Mouse (Mus musculus): ENCODE measurements around the gene Samhd1.

Samhd1 gene

DNA sequence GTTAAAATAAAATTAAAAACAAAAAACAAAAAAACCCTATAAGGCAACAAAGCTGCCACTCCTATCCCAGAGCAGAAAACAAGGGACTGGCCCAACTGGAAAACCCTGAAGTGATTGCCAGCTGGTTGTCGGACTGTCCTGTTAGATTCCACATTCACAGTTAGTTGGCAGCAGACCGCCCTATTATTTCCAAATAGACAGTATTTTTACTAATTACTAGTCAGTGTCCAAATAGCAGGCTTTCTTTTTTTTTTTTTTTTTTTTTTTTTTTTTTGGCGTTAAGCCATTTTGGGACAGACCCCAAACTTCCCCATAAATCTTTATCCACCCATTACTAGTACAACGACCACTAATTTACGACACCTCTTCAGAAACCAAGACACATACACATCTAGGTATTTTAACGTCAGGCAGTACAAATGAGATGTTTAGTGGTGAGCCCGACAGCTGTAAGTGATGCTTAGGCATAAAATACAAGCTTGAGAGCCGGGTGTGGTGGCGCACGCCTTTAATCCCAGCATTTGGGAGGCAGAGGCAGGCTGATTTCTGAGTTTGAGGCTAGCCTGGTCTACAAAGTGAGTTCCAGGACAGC, 560 bp upstream of the Samhd1 start:
- no peak for DNase-seq

DNA sequence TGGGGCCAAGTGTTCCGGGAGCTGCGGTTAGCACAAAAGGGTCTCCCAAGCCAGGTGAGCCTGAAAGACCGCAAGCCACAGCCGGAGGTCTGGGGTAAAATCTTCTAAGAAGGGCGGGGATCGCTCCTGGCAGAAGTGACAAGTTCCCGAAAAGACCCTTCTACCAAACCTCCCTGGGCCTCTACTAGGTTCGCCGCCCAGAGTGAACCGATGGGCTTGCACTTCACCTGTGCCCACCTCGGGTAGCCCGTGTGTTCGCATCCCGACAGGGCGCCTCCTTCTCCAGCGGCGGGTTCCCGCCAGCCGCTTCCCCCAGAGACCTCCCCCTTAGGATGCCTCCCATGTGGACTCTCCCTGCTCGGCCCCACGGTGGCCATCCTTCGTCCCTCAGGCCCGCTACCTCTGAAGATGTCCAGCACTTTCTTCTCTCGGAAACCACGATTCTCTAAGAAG, 560 bp downstream of the Samhd1 start:
- DNase-seq, result no peak

DNA sequence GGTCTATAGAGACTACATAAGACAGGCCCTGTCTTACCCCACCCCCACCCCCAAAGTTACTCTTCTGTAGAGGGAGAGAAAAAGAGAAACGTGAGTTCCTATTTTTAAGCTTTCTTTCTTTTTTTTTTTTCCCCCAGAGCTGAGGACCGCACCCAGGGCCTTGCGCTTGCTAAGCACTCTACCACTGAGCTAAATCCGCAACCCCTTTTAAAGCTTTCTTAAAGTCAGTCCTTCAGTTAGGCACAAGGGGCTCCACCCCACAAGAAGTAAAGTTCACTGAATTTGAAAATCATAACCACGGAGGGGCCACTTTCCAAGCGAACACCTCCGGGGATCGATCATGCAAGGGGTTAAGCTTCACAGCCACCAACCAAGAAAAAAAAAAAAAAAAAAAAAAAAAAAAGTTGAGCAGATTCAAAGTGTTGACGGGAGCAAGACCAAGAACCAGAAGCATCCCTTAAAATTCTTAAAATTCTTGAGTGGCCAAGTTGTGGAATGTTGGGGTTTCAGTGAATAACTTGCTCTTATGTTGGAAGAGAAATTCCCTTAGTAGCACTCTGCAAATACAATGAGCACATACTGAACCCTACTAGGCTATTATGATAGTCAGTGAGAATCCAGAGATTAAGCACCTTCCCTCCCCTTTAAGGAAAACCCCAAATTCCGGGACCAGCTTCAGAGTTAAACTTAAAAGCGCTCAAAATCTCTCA, 1.1 kb downstream of the Samhd1 start:
- DNase-seq, result no peak

DNA sequence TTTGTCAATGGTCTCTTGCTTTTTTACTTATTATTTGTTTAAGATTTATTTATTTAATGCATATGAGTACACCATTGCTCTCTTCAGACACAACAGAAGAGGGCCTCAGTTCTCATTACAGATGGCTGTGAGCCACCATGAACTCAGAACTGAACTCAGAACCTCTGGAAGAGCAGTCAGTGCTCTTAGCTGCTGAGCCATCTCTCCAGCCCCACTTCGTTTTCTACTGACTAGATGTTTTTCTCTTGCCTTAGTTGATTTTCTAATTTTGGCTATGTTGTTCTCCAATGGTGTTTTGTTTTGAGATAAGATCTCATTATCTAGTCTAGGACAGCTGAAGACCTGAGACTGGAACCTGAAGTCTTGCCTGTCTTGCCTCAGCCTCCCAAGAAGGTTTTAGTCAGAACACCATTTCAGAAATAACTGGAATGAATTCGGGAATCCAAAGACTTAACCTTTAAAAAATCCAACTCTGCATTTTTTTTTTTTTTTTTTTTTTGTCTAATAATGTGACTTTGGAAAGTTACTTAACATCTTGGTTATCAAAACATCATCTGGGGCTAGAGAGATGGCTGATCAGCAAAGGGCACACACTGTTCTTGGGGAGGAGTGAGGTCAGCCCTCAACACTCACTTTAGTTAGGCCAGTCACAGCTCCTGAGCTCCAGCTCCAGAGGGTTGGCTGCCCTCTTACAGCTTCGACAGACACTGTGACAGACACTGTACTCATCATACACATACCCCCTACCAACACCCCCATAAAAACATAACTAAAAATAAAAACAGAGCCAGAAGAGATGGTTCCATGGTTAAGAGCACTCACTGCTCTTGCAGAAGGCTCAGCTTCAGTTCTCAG, 2.2 kb downstream of the Samhd1 start:
- DNase-seq, result no peak

DNA sequence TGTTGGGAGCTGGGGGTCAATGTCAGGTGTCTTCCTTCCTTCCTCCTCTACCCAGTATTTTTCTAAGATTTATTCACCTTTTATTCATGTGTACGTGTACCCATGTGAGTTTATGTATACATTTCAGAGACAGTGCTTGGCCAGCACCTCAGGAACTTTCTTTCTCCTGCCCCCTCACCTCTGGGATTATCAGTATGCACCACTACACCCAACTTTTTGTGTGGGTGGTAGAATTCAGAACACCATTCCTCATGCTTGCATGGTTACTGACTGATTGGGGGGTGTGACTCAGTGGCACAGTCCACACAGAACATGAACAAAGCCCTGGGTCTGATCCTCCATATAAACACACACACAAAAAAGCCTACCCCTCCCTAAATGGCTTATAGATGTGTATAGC, 3.0 kb downstream of the Samhd1 start:
- no peak for DNase-seq

DNA sequence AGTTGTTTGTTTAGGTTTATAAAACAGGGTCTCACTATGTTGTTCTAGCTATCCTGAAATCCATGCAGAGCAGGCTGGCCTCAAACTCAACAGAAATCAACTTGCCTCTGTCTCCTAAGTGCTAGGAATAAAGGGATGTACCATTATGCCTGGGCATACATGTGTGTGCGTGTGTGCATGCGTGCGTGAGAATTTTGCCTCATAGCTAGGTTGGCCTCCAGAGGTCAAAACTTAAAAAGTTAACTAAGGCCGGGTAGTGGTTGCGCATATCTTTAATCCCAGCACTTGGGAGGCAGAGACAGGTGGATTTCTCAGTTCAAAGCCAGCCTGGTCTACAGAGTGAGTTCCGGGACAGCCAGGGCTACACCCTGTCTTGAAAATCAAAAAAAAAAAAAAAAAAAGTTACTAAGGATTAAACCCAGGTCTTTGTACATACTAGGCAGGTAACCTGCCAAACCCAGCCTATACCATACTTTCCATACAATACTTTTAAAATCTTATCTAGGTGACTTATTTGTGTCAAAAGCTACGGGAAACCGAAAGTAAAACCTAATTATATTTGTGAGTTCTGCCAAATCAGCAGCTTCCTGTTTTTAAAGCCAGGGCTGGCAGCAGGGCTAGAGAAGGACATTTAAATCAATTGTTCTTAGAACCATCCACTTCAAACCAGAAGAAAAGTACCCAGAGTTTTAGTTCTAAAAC, 4.1 kb downstream of the Samhd1 start:
- DNase-seq, result no peak

DNA sequence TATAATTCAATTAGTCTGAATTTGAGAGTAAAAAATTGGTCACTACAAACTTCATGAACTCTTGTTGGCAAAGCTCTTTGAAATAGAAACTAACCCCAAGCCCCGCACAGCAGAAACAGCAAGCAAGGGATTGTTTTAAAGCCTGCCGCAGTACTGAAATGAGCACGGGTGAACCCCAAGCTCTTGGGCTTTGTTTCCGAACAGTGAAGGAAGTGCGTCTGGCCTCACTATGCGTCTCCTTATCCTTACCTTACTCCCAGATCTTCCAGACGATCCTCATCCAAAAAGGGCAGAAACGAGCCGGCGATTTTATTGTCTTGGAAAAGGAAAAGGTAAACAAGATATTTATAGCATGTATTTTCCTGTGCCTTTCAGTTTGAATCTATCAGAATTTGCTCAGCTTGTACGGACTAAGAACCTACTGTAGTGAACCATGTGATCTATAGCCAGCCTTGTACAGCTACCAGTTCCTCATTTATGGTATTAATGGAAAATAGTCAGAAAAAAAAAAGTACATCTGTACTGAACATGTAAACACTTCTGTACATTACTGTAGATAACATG, 5.4 kb downstream of the Samhd1 start:
- DNase-seq, result no peak

DNA sequence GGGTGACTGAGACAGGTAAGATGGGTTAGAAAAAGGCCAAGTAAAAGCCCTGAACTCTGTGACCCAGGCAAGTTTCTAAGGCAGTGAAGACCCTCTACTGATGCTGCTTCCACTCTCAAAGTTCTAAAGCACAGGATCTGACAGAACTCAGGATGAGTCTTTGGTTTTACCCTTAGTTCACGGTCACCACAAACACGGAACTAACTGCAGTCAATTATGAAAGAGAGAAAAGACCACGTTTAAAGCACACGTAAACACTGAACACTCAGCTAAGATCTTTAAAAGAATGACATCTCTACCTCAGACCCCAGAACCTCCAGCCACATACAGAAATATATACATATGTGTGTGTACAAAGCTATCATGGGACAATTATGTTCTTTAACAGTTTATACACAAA, 6.0 kb downstream of the Samhd1 start:
- DNase-seq, result no peak

DNA sequence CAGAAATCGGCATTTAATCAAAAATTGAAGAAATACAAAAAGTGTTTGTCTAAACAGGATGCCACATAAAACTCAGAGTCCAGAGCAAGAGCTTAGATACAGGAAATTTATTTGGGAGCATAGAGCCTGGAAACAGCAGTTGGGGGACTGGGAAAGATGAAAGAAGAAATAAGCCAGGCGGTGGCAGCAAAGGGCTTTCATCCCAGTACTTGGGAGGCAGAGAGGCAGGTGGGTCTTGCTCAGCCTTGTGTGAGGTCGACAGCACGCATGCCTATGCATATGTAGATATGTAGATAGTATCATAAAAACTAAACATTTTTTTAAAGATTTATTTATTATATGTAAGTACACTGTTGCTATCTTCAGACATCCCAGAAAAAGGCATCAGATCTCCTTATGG, 7.0 kb downstream of the Samhd1 start:
- no peak for DNase-seq

DNA sequence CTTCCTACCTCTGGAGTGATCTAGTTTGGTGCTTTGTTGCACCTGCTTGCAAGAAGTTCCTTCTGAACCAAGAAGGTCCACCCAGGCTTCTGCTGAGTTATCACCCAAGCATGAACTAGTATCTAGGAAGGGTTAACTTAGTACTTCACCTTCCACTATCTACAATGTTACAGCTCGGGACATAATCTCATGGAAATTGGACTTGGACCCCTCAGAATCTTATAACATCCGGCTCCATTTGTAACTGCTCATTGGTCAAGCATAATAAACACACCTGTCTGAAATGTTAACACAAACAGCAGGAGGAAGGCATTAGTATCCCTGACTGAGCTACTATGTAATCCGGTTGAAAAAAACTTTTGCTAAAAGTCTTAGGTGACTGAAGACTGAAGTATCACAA, 7.7 kb downstream of the Samhd1 start:
- no peak for DNase-seq

DNA sequence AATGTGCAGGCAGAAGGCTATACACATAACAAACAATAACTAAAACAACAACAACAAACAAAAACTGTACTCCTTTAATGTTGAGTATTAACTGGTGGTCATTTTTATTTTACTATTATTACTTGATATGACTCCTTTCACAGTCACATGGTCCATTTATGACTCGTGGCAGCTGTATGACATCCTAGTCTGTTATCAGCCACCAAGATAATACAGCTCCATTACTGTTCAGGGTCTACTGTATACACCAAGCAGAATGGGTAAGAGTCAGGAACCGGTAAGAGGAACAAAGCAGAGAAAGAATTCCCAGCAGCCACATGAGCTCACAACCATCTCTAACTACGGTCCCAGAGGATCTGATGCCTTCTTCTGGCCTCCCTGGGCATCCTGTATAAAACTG, 9.8 kb downstream of the Samhd1 start:
- DNase-seq, result no peak

DNA sequence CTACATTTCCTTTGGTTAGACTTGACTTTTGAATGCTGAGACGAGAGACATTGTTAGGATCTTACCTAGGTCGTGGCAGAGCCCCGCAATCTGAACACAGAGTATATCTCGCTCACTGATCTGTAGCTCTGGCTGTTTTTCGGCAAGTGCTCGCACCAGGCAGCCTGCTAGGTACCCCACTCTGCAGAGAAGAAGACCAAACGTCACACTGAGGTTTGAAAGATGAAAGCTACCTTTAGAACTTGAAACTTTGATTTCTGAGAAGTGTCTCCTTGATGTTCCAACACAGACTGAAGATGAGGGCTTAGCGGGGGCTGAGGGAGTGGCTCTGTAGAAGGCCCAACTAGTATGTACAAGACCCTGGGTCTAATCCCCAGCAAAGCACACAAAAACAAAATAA, 13.3 kb downstream of the Samhd1 start:
- no peak for DNase-seq

DNA sequence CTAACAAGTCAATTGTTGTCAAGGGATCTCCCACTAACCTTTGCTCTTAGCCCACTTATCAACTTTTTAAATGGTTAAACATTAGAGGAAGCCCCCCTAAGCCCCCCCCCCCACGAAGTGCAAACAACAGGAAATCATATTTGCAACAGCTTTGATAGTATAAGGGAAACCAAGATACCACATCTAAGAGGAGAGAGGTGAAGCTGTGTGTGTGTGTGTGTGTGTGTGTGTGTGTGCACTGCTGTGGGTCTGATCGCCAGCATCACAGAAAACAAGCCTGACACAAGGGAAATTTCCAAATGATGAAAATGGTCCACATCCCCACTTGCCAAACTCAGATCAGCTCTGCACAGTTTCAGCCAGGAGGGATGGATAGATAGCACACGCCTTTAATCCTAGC, 16.0 kb downstream of the Samhd1 start:
- DNase-seq, result no peak

DNA sequence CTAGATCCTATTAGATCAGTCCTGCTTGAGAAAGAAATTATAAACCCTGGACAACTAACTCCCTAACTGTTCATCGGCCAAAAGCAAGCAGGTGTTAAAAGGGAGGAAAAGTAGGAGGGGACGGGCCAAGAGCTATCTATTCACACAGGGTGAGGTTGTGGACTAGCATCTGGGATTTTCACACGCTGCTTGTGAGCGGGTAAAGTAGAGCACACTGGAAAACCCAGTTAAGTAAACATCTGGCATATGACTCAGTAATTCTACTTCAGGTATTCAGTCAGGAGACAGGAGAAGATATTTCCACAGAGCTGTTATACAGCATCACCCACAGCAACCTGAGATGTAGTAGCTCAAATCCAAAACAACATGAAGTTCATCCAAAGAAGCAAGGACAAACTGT, 16.5 kb downstream of the Samhd1 start:
- DNase-seq, result no peak

DNA sequence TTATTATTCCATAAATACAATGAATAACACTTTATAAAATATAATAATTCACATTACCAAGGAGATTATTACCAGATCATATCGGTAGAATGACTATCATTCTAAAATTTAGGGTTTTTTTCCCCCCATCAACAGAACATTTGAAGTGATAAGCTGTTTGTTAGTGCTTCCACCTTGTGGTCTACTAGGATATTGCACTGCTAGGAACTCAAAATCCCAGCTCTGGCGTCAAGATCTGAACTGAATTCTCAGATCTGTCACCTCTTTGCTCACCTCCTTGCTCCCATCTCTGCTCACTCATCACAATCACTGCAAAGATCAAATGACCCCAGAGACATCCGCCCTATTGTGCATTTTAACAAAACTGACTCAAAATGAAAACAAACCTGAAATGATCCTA, 18.1 kb downstream of the Samhd1 start:
- DNase-seq, result no peak

DNA sequence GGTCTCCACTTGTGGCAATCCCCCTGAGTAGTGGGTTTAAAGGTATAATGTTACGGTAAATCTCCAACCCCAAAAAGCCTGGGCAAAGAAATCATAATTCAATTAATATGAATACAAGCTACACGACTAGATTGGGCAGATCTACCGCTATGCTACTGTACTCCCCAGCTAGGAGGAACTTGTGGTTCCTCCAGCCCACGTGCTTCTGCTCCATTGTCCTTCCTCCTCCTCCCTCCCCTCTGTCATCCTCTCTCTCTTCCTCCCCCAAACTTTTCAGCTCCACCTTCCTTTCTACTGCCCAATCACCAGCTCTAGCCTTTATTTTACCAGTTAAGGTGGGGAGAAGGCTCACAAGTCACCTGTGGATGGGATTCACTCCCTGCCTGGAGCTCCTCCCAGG, 26.8 kb downstream of the Samhd1 start:
- no peak for DNase-seq

DNA sequence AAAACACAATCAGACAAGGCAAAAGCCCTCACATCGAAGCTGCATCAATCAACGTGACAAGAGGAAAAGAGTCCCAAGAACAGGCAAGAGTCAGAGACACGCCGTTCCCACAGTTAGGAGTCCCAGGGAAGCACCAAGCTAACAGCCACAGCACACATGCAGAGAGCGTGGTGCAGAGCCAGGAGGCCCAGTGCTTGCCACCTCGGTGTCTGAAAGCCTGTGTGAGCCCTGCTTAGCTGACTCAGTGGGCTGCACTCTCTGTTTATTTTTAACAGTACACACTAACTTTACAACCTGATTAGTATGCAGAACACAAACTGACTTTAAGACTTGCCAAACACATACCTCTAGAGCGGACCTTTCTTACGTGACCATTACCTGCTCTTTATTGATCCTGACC, 30.6 kb downstream of the Samhd1 start:
- no peak for DNase-seq

DNA sequence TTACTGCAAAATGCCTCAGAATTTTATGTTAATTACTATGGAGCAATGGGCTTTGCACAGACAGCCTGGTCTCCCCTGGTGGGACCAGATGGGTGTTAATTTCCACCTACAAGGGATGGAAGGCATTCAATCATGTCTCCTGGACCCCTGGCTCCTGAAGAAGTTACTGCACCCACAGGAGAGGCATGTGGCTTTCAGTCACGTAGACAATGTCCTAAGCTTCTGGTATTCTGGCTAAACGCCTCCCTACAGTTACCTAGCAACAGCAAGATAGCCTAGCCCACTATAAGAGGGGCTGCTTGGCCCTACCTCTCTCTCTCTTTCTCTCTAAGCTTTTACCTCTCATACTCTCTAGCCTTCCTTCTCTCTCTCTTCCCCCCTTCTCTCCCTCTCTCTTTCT, 32.8 kb downstream of the Samhd1 start:
- no peak for DNase-seq

DNA sequence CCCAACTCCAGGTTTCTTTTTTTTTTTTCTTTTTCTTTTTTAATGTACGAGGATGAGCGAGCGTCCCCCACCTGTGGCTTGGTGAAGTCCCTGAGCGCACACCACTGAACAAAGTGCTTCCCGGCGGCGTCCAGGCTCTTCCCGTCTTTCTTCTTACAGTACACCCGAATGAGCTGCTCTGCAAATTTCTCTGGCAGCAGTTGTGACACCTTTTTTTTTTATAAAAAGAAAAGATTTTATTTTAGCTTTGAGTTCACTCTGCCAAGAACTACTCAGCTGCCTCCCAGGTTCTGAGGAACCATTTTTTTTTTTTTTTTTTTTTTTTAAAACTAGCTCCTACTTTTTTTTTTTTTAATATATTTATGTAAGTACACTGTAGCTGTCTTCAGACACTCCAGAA, 33.4 kb downstream of the Samhd1 start:
- no peak for DNase-seq

DNA sequence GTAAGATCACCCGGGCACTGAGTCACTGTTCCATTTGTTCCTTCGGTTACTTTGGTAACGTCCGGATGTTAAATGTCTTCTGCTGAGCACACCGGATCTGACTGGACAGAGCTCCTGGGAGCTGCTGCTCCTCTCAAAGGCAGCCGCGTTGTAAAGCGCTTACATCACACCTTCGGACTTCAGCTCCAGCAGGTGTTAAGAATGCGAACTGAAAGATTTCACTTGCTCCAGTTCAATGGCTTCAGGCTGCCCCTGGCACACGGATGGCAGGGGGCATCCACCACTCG, 34.8 kb downstream of the Samhd1 start:
- no peak for DNase-seq

DNA sequence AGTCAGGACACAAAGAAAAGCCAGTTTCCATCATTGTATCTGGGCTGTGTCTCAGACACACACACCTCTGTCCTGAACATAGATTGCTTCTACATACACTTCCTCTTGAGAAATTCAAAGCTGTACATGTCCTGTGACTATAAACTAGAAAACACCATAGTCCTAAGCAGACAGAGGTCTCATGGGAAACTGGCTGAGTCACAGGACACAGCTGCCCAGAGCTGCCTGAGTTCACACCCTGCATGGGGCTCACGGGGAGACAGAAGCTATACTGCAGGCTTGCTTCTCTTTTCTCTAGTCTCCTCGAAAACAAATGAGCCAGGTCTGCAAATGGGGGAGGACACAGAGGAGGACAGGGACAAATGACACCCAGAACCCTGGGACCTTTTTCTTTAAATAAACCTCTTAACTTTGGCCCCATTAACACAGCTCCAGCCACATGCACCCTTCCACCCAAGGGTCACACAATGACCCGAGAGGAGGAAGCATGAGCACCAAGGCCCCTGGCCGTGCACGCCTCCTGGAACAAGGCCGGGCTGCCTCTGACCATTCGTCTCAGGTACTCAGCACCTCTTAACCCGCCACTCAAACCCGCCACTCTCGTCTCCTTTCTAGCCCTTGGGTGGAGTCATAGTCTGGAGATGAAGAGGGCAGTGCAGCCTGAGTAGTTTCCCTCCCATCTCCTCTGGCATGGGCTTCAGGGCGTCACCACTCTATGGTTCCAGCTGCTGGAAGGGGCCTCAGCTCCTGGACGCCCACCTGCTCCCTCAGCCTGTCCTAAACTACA, 35.3 kb downstream of the Samhd1 start:
- DNase-seq, result no peak

DNA sequence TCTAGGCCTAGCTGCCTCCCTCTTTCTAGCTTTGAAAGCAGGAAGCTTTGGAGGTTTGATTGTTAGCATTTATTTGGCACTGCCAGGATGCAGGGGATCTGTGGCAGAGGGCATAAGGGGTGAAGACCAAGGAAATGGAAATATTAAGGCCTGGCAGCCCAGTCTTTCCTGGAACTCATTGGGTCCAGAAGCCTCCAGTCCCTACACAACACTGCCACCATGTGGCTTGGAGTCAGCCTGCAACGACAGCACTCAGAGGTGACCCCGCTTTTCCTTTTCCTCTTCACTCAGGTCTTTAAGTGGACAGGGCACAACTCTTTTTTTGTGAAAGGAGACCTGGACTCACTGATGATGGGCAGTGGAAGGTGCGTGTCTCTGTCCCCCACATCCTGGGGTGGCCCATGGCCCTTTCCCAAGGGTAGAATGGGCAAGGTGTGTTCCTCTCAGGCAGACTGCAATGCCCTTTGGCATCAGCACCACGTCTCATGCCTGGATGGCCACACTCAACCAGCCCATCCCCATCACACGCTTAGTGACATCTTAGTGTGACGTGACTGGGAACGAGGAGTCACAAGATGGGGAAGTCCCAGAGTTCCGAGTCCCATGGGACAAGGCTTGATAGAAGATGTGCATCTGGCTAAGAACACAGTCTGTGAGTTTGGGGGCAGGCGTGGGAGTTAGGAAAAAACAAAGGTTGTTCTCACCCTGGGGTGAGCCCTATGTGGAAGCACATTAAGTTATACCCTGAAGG, 39.9 kb downstream of the Samhd1 start:
- no peak for DNase-seq
